Mouse (Mus musculus) right cerebral cortex, postnatal 14 days (tissue): ENCODE measurements around the gene Pink1.

Experiments used
- DNase-seq: peaks from one replicate; pipeline ENCODE4 v3.0.0; 2022

Gene Pink1

GRCm38 (mm10) chr4:138326077-138326695, at the start of gene Pink1:
Gene Pink1 (minus strand): TSS chr4:138326307.
- peak; percentile 88 for DNase-seq

- no peak for DNase-seq
These were observed 49.0 kb upstream of the Pink1 start for GRCm38 (mm10) chr4:138375117-138375516.

GRCm38 (mm10) chr4:138370996-138371516, 44.9 kb upstream of the Pink1 start:
- no peak for DNase-seq

- no peak for DNase-seq
These were observed 42.6 kb upstream of the Pink1 start for GRCm38 (mm10) chr4:138368498-138369260.

- peak; percentile 36 for DNase-seq
These were observed 41.8 kb upstream of the Pink1 start, which contains the start of gene Cda for GRCm38 (mm10) chr4:138367641-138368497. Gene Cda (minus strand): TSS chr4:138367992.

- DNase-seq: no peak
These were observed 40.5 kb upstream of the Pink1 start for GRCm38 (mm10) chr4:138366561-138366960.

- DNase-seq: no peak
These were observed 37.4 kb upstream of the Pink1 start for GRCm38 (mm10) chr4:138363511-138363910.

- no peak for DNase-seq
These were observed 36.8 kb upstream of the Pink1 start for GRCm38 (mm10) chr4:138362883-138363282.

- peak; percentile 27 for DNase-seq
These were observed 35.3 kb upstream of the Pink1 start for GRCm38 (mm10) chr4:138361370-138361821.

- DNase-seq: no peak
These were observed 32.1 kb upstream of the Pink1 start for GRCm38 (mm10) chr4:138358176-138358575.

GRCm38 (mm10) chr4:138356551-138356950, 30.4 kb upstream of the Pink1 start:
- no peak for DNase-seq

- no peak for DNase-seq
These were observed 30.0 kb upstream of the Pink1 start for GRCm38 (mm10) chr4:138356141-138356540.

GRCm38 (mm10) chr4:138355496-138355895, 29.4 kb upstream of the Pink1 start:
- DNase-seq: no peak

GRCm38 (mm10) chr4:138353438-138354171, 27.5 kb upstream of the Pink1 start:
- DNase-seq: no peak

- no peak for DNase-seq
These were observed 26.6 kb upstream of the Pink1 start for GRCm38 (mm10) chr4:138352692-138353091.

- DNase-seq: no peak
These were observed 25.7 kb upstream of the Pink1 start for GRCm38 (mm10) chr4:138351821-138352220.

GRCm38 (mm10) chr4:138348716-138349115, 22.6 kb upstream of the Pink1 start:
- no peak for DNase-seq

GRCm38 (mm10) chr4:138347280-138347679, 21.2 kb upstream of the Pink1 start:
- no peak for DNase-seq

- no peak for DNase-seq
These were observed 18.9 kb upstream of the Pink1 start for GRCm38 (mm10) chr4:138344891-138345545.

GRCm38 (mm10) chr4:138343341-138343837, 17.3 kb upstream of the Pink1 start:
- no peak for DNase-seq

- DNase-seq: no peak
These were observed 16.7 kb upstream of the Pink1 start for GRCm38 (mm10) chr4:138342778-138343177.

GRCm38 (mm10) chr4:138342048-138342447, 15.9 kb upstream of the Pink1 start:
- no peak for DNase-seq
